Mouse (Mus musculus) limb, embryonic 12.5 days (tissue): ENCODE measurements around the gene Rufy1. TPM values are rescaled to one million over a fixed set of nuclear protein-coding genes. Genes with fewer than 3 reads are reported as not detected.

Experiments used
- ATAC-seq: fragments of 200-750 bp; cut with Nextera tagmentation; 2 replicates; pipeline ENCODE4 v1.8.0; 2017; ENCODE audit warnings: low read depth, moderate TSS enrichment; ENCODE audit not compliant: insufficient number of reproducible peaks, insufficient read depth, low FRiP score, low TSS enrichment
- H3K27ac ChIP-seq: fragments of 300-500 bp; sonication (generic); 2 replicates; pipeline ENCODE4 v1.5.1; 2016; ENCODE audit warnings: mild to moderate bottlenecking, moderate library complexity
- H3K27me3 ChIP-seq: fragments of 300-500 bp; sonication (generic); 2 replicates; pipeline ENCODE4 v1.6.1; 2016; ENCODE audit warnings: mild to moderate bottlenecking, moderate library complexity
- H3K36me3 ChIP-seq: fragments of 300-500 bp; sonication (generic); 2 replicates; pipeline ENCODE4 v1.6.1; 2016; ENCODE audit warnings: mild to moderate bottlenecking, moderate library complexity
- H3K4me1 ChIP-seq: fragments of 300-500 bp; sonication (generic); replicated peaks from 2 replicates; pipeline ENCODE4 v1.6.1; 2016
- H3K4me2 ChIP-seq: fragments of 300-500 bp; sonication (generic); 2 replicates; pipeline ENCODE4 v1.6.1; 2016; ENCODE audit warnings: mild to moderate bottlenecking, moderate library complexity
- H3K4me3 ChIP-seq: fragments of 300-500 bp; sonication (generic); replicated peaks from 2 replicates; pipeline ENCODE4 v1.5.1; 2016; ENCODE audit warnings: mild to moderate bottlenecking
- H3K9ac ChIP-seq: fragments of 300-500 bp; sonication (generic); replicated peaks from 2 replicates; pipeline ENCODE4 v1.6.1; 2016; ENCODE audit warnings: mild to moderate bottlenecking, moderate library complexity
- H3K9me3 ChIP-seq: fragments of 300-500 bp; sonication (generic); 2 replicates; pipeline ENCODE4 v1.6.1; 2016; ENCODE audit warnings: mild to moderate bottlenecking, moderate library complexity
- WGBS: fragments of 180-500 bp; shearing (Covaris S2); methylation state at CpG from one replicate; pipeline ENCODE4 v1.1.7; 2016; 5-methylcytosine and 5-hydroxymethylcytosine counted together
- polyA plus RNA-seq: library from polyadenylated mRNA; unstranded; fragments of >200 nt; fragmentation: Nextera tagmentation; extraction: Ambion mirVana; gene quantifications from 2 replicates; pipeline ENCODE4 v1.2.1, GENCODE M21; 2016

Gene Rufy1
- polyA plus RNA-seq, 1 experiment from 2014 or later: 28.1 TPM

GRCm38 (mm10) chr11:50421934-50422780 lies 8.8 kb downstream of the Rufy1 start:
- no peaks in the 10 kb centered on the region for H3K27me3 ChIP-seq
- ATAC-seq: peak; percentile 96
- peak overlapping the region; percentile 45; the same call in 1 of the 2 replicates for H3K9ac ChIP-seq
- no peaks in the 10 kb centered on the region for H3K9me3 ChIP-seq
- H3K4me1 ChIP-seq: peaks cover 10% of the 10 kb centered on the region; the same call in 1 of the 2 replicates
- peak overlapping the region; percentile 75 for H3K4me2 ChIP-seq
- H3K4me3 ChIP-seq: peak overlapping the region; percentile 43
- no peak overlapping the region for H3K27ac ChIP-seq
- peaks cover 20% of the 10 kb centered on the region for H3K36me3 ChIP-seq
- 25% methylated on average over 22 of the region's 22 CpGs for WGBS

- peak overlapping the region; percentile 43 for H3K4me3 ChIP-seq
- peaks cover 10% of the 10 kb centered on the region; the same call in 1 of the 2 replicates for H3K4me1 ChIP-seq
- H3K9me3 ChIP-seq: no peaks in the 10 kb centered on the region
- WGBS: 40% methylated on average over 5 of the region's 5 CpGs
- no peaks in the 10 kb centered on the region for H3K27me3 ChIP-seq
- H3K9ac ChIP-seq: peak overlapping the region; percentile 45; the same call in 1 of the 2 replicates
- peak; percentile 29; the same call in 1 of the 2 replicates for ATAC-seq
- peak overlapping the region; percentile 75 for H3K4me2 ChIP-seq
- H3K27ac ChIP-seq: no peak overlapping the region
- peaks cover 27% of the 10 kb centered on the region for H3K36me3 ChIP-seq
Observed at GRCm38 (mm10) chr11:50421461-50421860, 9.5 kb downstream of the Rufy1 start.

GRCm38 (mm10) chr11:50417856-50418255 lies 13.1 kb downstream of the Rufy1 start:
- Histone ChIP-seq H3K27me3 (no peaks in the 10 kb centered on the region), H3K36me3 (peaks cover 48% of the 10 kb centered on the region), H3K27ac (no peak overlapping the region), H3K9ac (no peak overlapping the region), H3K4me3 (no peak overlapping the region), H3K4me1 (peaks cover 10% of the 10 kb centered on the region; the same call in 1 of the 2 replicates), H3K9me3 (no peaks in the 10 kb centered on the region), H3K4me2 (no peak overlapping the region)
- no peak for ATAC-seq
- WGBS: 75% methylated on average over 2 of the region's 2 CpGs

- ATAC-seq: no peak
- 86% methylated on average over 6 of the region's 6 CpGs for WGBS
Observed at GRCm38 (mm10) chr11:50415563-50416241, 15.2 kb downstream of the Rufy1 start.

GRCm38 (mm10) chr11:50407235-50407634 lies 23.7 kb downstream of the Rufy1 start:
- WGBS: 80% methylated on average over 6 of the region's 6 CpGs
- Histone ChIP-seq H3K4me2 (no peak overlapping the region), H3K27me3 (no peaks in the 10 kb centered on the region), H3K36me3 (peaks cover 74% of the 10 kb centered on the region), H3K4me3 (no peak overlapping the region), H3K4me1 (no peaks in the 10 kb centered on the region), H3K27ac (no peak overlapping the region), H3K9me3 (no peaks in the 10 kb centered on the region), H3K9ac (no peak overlapping the region)
- ATAC-seq: no peak

More at GRCm38 (mm10) chr11:50415563-50416241, 15.2 kb downstream of the Rufy1 start:
- H3K4me2 ChIP-seq: no peak overlapping the region
- H3K4me1 ChIP-seq: no peaks in the 10 kb centered on the region
- H3K9ac ChIP-seq: no peak overlapping the region
- H3K4me3 ChIP-seq: no peak overlapping the region
- no peaks in the 10 kb centered on the region for H3K9me3 ChIP-seq
- H3K27ac ChIP-seq: no peak overlapping the region
- H3K36me3 ChIP-seq: peaks cover 59% of the 10 kb centered on the region
- H3K27me3 ChIP-seq: no peaks in the 10 kb centered on the region

GRCm38 (mm10) chr11:50403367-50404014 lies 27.4 kb downstream of the Rufy1 start:
- H3K27me3 ChIP-seq: no peaks in the 10 kb centered on the region
- 84% methylated on average over 10 of the region's 10 CpGs for WGBS

GRCm38 (mm10) chr11:50402481-50402880 lies 28.4 kb downstream of the Rufy1 start:
- no peaks in the 10 kb centered on the region for H3K4me1 ChIP-seq
- H3K9me3 ChIP-seq: no peaks in the 10 kb centered on the region
- H3K4me3 ChIP-seq: no peak overlapping the region
- no peak overlapping the region for H3K4me2 ChIP-seq
- no peak overlapping the region for H3K9ac ChIP-seq
- peaks cover 82% of the 10 kb centered on the region for H3K36me3 ChIP-seq
- ATAC-seq: no peak
- 95% methylated on average over 3 of the region's 3 CpGs for WGBS
- no peak overlapping the region for H3K27ac ChIP-seq
- no peaks in the 10 kb centered on the region for H3K27me3 ChIP-seq

More at GRCm38 (mm10) chr11:50403367-50404014, 27.4 kb downstream of the Rufy1 start:
- Histone ChIP-seq H3K9me3 (no peaks in the 10 kb centered on the region), H3K9ac (no peak overlapping the region), H3K4me1 (no peaks in the 10 kb centered on the region), H3K4me3 (no peak overlapping the region), H3K27ac (no peak overlapping the region), H3K4me2 (no peak overlapping the region), H3K36me3 (peaks cover 75% of the 10 kb centered on the region)
- ATAC-seq: no peak

GRCm38 (mm10) chr11:50398803-50399202 lies 32.1 kb downstream of the Rufy1 start:
- H3K27ac ChIP-seq: no peak overlapping the region
- no peak overlapping the region for H3K4me2 ChIP-seq
- no peak overlapping the region for H3K9ac ChIP-seq
- whole genome bisulfite sequencing: 87% methylated on average over 13 of the region's 13 CpGs
- no peaks in the 10 kb centered on the region for H3K27me3 ChIP-seq
- ATAC-seq: no peak
- no peaks in the 10 kb centered on the region for H3K9me3 ChIP-seq
- H3K4me3 ChIP-seq: no peak overlapping the region
- peaks cover 89% of the 10 kb centered on the region for H3K36me3 ChIP-seq
- no peaks in the 10 kb centered on the region for H3K4me1 ChIP-seq

- no peak overlapping the region for H3K9ac ChIP-seq
- WGBS: 85% methylated on average over 9 of the region's 9 CpGs
- no peak for ATAC-seq
Observed at GRCm38 (mm10) chr11:50397316-50397715, 33.6 kb downstream of the Rufy1 start.

GRCm38 (mm10) chr11:50396766-50397307 lies 34.1 kb downstream of the Rufy1 start:
- 89% methylated on average over 11 of the region's 11 CpGs for WGBS
- H3K9ac ChIP-seq: no peak overlapping the region
- H3K4me1 ChIP-seq: no peaks in the 10 kb centered on the region
- H3K36me3 ChIP-seq: peaks cover 88% of the 10 kb centered on the region
- H3K4me3 ChIP-seq: no peak overlapping the region
- H3K9me3 ChIP-seq: no peaks in the 10 kb centered on the region
- H3K4me2 ChIP-seq: no peak overlapping the region
- no peak overlapping the region for H3K27ac ChIP-seq
- ATAC-seq: no peak
- no peaks in the 10 kb centered on the region for H3K27me3 ChIP-seq

More at GRCm38 (mm10) chr11:50397316-50397715, 33.6 kb downstream of the Rufy1 start:
- peaks cover 88% of the 10 kb centered on the region for H3K36me3 ChIP-seq
- H3K9me3 ChIP-seq: no peaks in the 10 kb centered on the region
- no peak overlapping the region for H3K4me3 ChIP-seq
- no peak overlapping the region for H3K27ac ChIP-seq
- no peaks in the 10 kb centered on the region for H3K27me3 ChIP-seq
- H3K4me1 ChIP-seq: no peaks in the 10 kb centered on the region
- no peak overlapping the region for H3K4me2 ChIP-seq

GRCm38 (mm10) chr11:50394731-50395130 lies 36.2 kb downstream of the Rufy1 start:
- Histone ChIP-seq H3K4me1 (no peaks in the 10 kb centered on the region), H3K27me3 (no peaks in the 10 kb centered on the region), H3K9ac (no peak overlapping the region), H3K27ac (no peak overlapping the region), H3K4me3 (no peak overlapping the region), H3K9me3 (no peaks in the 10 kb centered on the region), H3K36me3 (peaks cover 88% of the 10 kb centered on the region), H3K4me2 (no peak overlapping the region)
- ATAC-seq: no peak
- WGBS: 90% methylated on average over 7 of the region's 7 CpGs
